8 mouse cellular contexts compared by ENCODE assay signal in the genomic region with DNA sequence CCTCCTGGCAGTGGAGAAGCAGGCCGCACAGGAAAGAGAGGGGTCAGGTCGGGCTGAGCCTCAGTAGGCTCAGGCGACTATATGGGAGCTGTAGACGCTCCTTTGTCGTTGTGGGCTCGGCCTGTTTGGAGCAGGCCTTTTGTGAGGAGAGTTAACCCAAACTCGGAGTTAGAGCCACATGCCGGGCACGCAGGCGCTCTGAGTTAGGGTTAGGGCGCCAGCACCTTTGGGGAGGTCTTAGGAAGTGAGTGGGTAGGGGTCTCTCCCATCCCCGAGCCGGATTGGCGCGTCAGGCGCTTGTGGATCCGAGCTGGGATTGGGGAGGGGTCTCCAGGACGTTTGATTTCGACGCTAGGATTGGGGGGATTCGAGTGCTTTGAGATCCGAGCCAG. TPM values are rescaled to one million over a fixed set of nuclear protein-coding genes. Genes with fewer than 3 reads are reported as not detected.
DNase-seq lines count a peak whose midpoint lies in the region; ATAC-seq and TF ChIP-seq lines count a peak whose summit lies in the region.

No protein-coding gene starts in this region.

- whole genome bisulfite sequencing in heart, adult 2 months = 0% methylated on average over 22 of the region's 22 CpGs
- 2% methylated on average over 22 of the region's 22 CpGs for WGBS in hindbrain, embryonic 14.5 days
- WGBS in midbrain, embryonic 12.5 days = 0% methylated on average over 22 of the region's 22 CpGs

- no peak for DNase-seq in heart, adult 2 months
- no peak for DNase-seq in heart, postnatal 4 days
- DNase-seq in right cerebral cortex, postnatal 4 days = peak; percentile 80
- DNase-seq in right cerebral cortex, adult 18-20 months = no peak
- no peak for DNase-seq in hindbrain, embryonic 14.5 days (ENCODE audit: low spot score)
- no peak for DNase-seq in natural killer cell, adult 2 months (ENCODE audit: low spot score in 2 of 2)
- no peak for DNase-seq in ovary, adult 18-20 months (ENCODE audit: low spot score)

- no peaks in the 10 kb centered on the region for H3K27me3 ChIP-seq in heart, adult 2 months (ENCODE audit: control insufficient read depth, insufficient read depth, low read length)
- no peaks in the 10 kb centered on the region for H3K27me3 ChIP-seq in hindbrain, embryonic 14.5 days (ENCODE audit: control insufficient read depth, insufficient read depth, low read length)
- H3K27me3 ChIP-seq in midbrain, embryonic 12.5 days = no peaks in the 10 kb centered on the region

- H3K27ac ChIP-seq in heart, adult 2 months = peak overlapping the region; percentile 93
- peak overlapping the region; percentile 88 for H3K27ac ChIP-seq in hindbrain, embryonic 14.5 days
- peak overlapping the region; percentile 85 for H3K27ac ChIP-seq in midbrain, embryonic 12.5 days (replicated peaks)

- TF ChIP-seq EP300 in heart, adult 2 months (IDR thresholded peaks at IDR 0.05; ENCODE audit: insufficient read depth, low read depth, low read length) = no peak

- peaks cover 1% of the 10 kb centered on the region; the same call in 1 of the 2 replicates for H3K4me1 ChIP-seq in heart, adult 2 months (ENCODE audit: control insufficient read depth, insufficient read depth, low read length)
- H3K4me1 ChIP-seq in hindbrain, embryonic 14.5 days (replicated peaks; ENCODE audit: control insufficient read depth, insufficient read depth, low read length) = peaks cover 40% of the 10 kb centered on the region
- H3K4me1 ChIP-seq in midbrain, embryonic 12.5 days = peaks cover 34% of the 10 kb centered on the region

- intact Hi-C loops in heart, adult 2 months (cut with DNase I) = loop anchor here (1.0 to 10.0 kb wide), 3 partner anchors 34 to 398 kb away; partner anchors contain the start of genes Npepl1 and Prelid3b

- H3K4me2 ChIP-seq in hindbrain, embryonic 14.5 days (replicated peaks) = peak overlapping the region; percentile 98
- H3K4me2 ChIP-seq in midbrain, embryonic 12.5 days (replicated peaks) = peak overlapping the region; percentile 87

- no peak for TF ChIP-seq CTCF in heart, adult 2 months (IDR thresholded peaks at IDR 0.05)

- peak; percentile 68 for ATAC-seq in hindbrain, embryonic 14.5 days (ENCODE audit: low FRiP score)
- no peak for ATAC-seq in midbrain, embryonic 12.5 days (ENCODE audit: low FRiP score, low read depth)

- no peak for TF ChIP-seq POLR2A in heart, adult 2 months (IDR thresholded peaks at IDR 0.05; ENCODE audit: insufficient read depth, low read depth, low read length)

- peak overlapping the region; percentile 95 for H3K9ac ChIP-seq in heart, adult 2 months (ENCODE audit: low read depth, low read length)
- peak overlapping the region; percentile 81 for H3K9ac ChIP-seq in hindbrain, embryonic 14.5 days
- peak overlapping the region; percentile 62 for H3K9ac ChIP-seq in midbrain, embryonic 12.5 days (replicated peaks)

- 0 out of 2 replicates have a peak, but pooled peaks cover 1% of the 10 kb centered on the region for H3K79me2 ChIP-seq in heart, adult 2 months (replicated peaks; ENCODE audit: control insufficient read depth, insufficient read depth, low read length)

- H3K36me3 ChIP-seq in heart, adult 2 months (ENCODE audit: control insufficient read depth, insufficient read depth, low read length) = no peaks in the 10 kb centered on the region
- H3K36me3 ChIP-seq in hindbrain, embryonic 14.5 days (replicated peaks; ENCODE audit: control insufficient read depth, insufficient read depth) = no peaks in the 10 kb centered on the region
- H3K36me3 ChIP-seq in midbrain, embryonic 12.5 days = no peaks in the 10 kb centered on the region

- H3K9me3 ChIP-seq in hindbrain, embryonic 14.5 days (ENCODE audit: control insufficient read depth, low read length) = no peaks in the 10 kb centered on the region
- no peaks in the 10 kb centered on the region for H3K9me3 ChIP-seq in midbrain, embryonic 12.5 days

- H3K4me3 ChIP-seq in heart, adult 2 months = peak overlapping the region; percentile 98
- H3K4me3 ChIP-seq in hindbrain, embryonic 14.5 days (replicated peaks; ENCODE audit: low read length) = peak overlapping the region; percentile 78
- peak overlapping the region; percentile 78 for H3K4me3 ChIP-seq in midbrain, embryonic 12.5 days

RNA-seq across cellular contexts. Expression of gene Stx16, which starts 0.3 kb away (rescaled TPM):
- total RNA-seq in heart, adult 2 months (2021) = 10 to 100 TPM; 17.1 to 19.8 TPM
- 20.3 and 23.3 TPM in 2 replicates for polyA plus RNA-seq in heart, adult 2 months (2012; rRNA removed)
- total RNA-seq in heart, postnatal 4 days (2021) = 10 to 100 TPM; 37.5 to 38.3 TPM
- polyA plus RNA-seq in hindbrain, embryonic 14.5 days (2014; fragmentation: Nextera tagmentation; extraction: Ambion mirVana) = 8.1 and 9.2 TPM in 2 replicates
- 12.3 and 13.8 TPM in 2 replicates for polyA plus RNA-seq in midbrain, embryonic 12.5 days (2016; fragmentation: Nextera tagmentation; extraction: Ambion mirVana)

RNA-seq across cellular contexts. Expression of gene Npepl1, which starts 33.7 kb away (rescaled TPM):
- 10 to 100 TPM; 63.1 to 73.9 TPM for total RNA-seq in heart, adult 2 months (2021)
- polyA plus RNA-seq in heart, adult 2 months (2012; rRNA removed) = 79.6 and 104 TPM in 2 replicates
- 10 to 100 TPM; 64.1 to 65.0 TPM for total RNA-seq in heart, postnatal 4 days (2021)
- polyA plus RNA-seq in hindbrain, embryonic 14.5 days (2014; fragmentation: Nextera tagmentation; extraction: Ambion mirVana) = 12.5 and 14.6 TPM in 2 replicates
- polyA plus RNA-seq in midbrain, embryonic 12.5 days (2016; fragmentation: Nextera tagmentation; extraction: Ambion mirVana) = 33.5 and 34.5 TPM in 2 replicates
